Mouse (Mus musculus): ENCODE measurements around the gene Myh9.
"Not testable (repeated sequence)": the region's sequence is repeated elsewhere in the genome, so short reads cannot be mapped to it uniquely, and the experiment has no call there.

The Myh9 gene

GRCm38 (mm10) chr15:77756081-77756480 lies 85.9 kb downstream of the Myh9 start:
- no peak for DNase-seq (ENCODE audit: low spot score in 2 of 2)

GRCm38 (mm10) chr15:77755132-77755531 lies 86.8 kb downstream of the Myh9 start:
- DNase-seq (ENCODE audit: low spot score in 2 of 2) = peak; percentile 45 to 63

GRCm38 (mm10) chr15:77752443-77752842 lies 89.5 kb downstream of the Myh9 start:
- no peak for DNase-seq (ENCODE audit: low spot score in 2 of 2)

GRCm38 (mm10) chr15:77750461-77750860 lies 91.5 kb downstream of the Myh9 start:
- no peak for DNase-seq (ENCODE audit: low spot score in 2 of 2)

- no peak for DNase-seq (ENCODE audit: low spot score in 2 of 2)
Measured at GRCm38 (mm10) chr15:77749717-77750116, 92.3 kb downstream of the Myh9 start.

GRCm38 (mm10) chr15:77748414-77748813 lies 93.6 kb downstream of the Myh9 start:
- no peak for DNase-seq (ENCODE audit: low spot score in 2 of 2)

GRCm38 (mm10) chr15:77746326-77746725 lies 95.6 kb downstream of the Myh9 start:
- DNase-seq (ENCODE audit: low spot score in 2 of 2) = no peak

GRCm38 (mm10) chr15:77745081-77745480 lies 96.9 kb downstream of the Myh9 start:
- no peak for DNase-seq (ENCODE audit: low spot score in 2 of 2)

- DNase-seq (ENCODE audit: low spot score in 2 of 2) = no peak
Measured at GRCm38 (mm10) chr15:77744632-77745031, 97.3 kb downstream of the Myh9 start.

GRCm38 (mm10) chr15:77741556-77741955 lies 100.4 kb downstream of the Myh9 start:
- not testable (repeated sequence) for DNase-seq (ENCODE audit: low spot score in 2 of 2)

- DNase-seq (ENCODE audit: low spot score in 2 of 2) = no peak
Measured at GRCm38 (mm10) chr15:77740511-77741297, 101.3 kb downstream of the Myh9 start.

GRCm38 (mm10) chr15:77733903-77734302 lies 108.1 kb downstream of the Myh9 start:
- DNase-seq (ENCODE audit: low spot score in 2 of 2) = not testable (repeated sequence)

- DNase-seq (ENCODE audit: low spot score in 2 of 2) = not testable (repeated sequence)
Measured at GRCm38 (mm10) chr15:77733380-77733779, 108.6 kb downstream of the Myh9 start.

- DNase-seq (ENCODE audit: low spot score in 2 of 2) = not testable (repeated sequence)
Measured at GRCm38 (mm10) chr15:77732851-77733250, 109.1 kb downstream of the Myh9 start.

- DNase-seq (ENCODE audit: low spot score in 2 of 2) = no peak
Measured at GRCm38 (mm10) chr15:77731605-77732004, 110.4 kb downstream of the Myh9 start.

- not testable (repeated sequence) for DNase-seq (ENCODE audit: low spot score in 2 of 2)
Measured at GRCm38 (mm10) chr15:77728739-77729138, 113.2 kb downstream of the Myh9 start, which contains the start of gene Apol9b. Gene Apol9b (plus strand): TSS chr15:77729039.

- DNase-seq (ENCODE audit: low spot score in 2 of 2) = not testable (repeated sequence)
Measured at GRCm38 (mm10) chr15:77727745-77728144, 114.2 kb downstream of the Myh9 start.

- DNase-seq (ENCODE audit: low spot score in 2 of 2) = not testable (repeated sequence)
Measured at GRCm38 (mm10) chr15:77727139-77727538, 114.8 kb downstream of the Myh9 start.

GRCm38 (mm10) chr15:77725393-77726020 lies 116.5 kb downstream of the Myh9 start:
- DNase-seq (ENCODE audit: low spot score in 2 of 2) = not testable (repeated sequence)

GRCm38 (mm10) chr15:77724208-77724911 lies 117.6 kb downstream of the Myh9 start:
- not testable (repeated sequence) for DNase-seq (ENCODE audit: low spot score in 2 of 2)

- not testable (repeated sequence) for DNase-seq (ENCODE audit: low spot score in 2 of 2)
Measured at GRCm38 (mm10) chr15:77721509-77721908, 120.5 kb downstream of the Myh9 start.

- DNase-seq (ENCODE audit: low spot score in 2 of 2) = not testable (repeated sequence)
Measured at GRCm38 (mm10) chr15:77718240-77718639, 123.7 kb downstream of the Myh9 start.
